Mouse (Mus musculus): ENCODE data around the gene Rnft2.

Gene Rnft2

GRCm38 (mm10) chr5:118250987-118251386 is 6.1 kb upstream of the Rnft2 start:
- DNase-seq (ENCODE audit: low read depth, low spot score) = no peak

GRCm38 (mm10) chr5:118247378-118247777 is 2.5 kb upstream of the Rnft2 start:
- no peak for DNase-seq (ENCODE audit: low read depth, low spot score)

GRCm38 (mm10) chr5:118245606-118246308 is 841 bp upstream of the Rnft2 start:
- no peak for DNase-seq (ENCODE audit: low read depth, low spot score)

GRCm38 (mm10) chr5:118239671-118240070 is 5.2 kb downstream of the Rnft2 start:
- DNase-seq (ENCODE audit: low read depth, low spot score) = no peak

- no peak for DNase-seq (ENCODE audit: low read depth, low spot score)
Observed at GRCm38 (mm10) chr5:118236891-118237290, 8.0 kb downstream of the Rnft2 start.

- no peak for DNase-seq (ENCODE audit: low read depth, low spot score)
Observed at GRCm38 (mm10) chr5:118230071-118230611, 14.8 kb downstream of the Rnft2 start.

- no peak for DNase-seq (ENCODE audit: low read depth, low spot score)
Observed at GRCm38 (mm10) chr5:118223142-118223757, 21.7 kb downstream of the Rnft2 start.

- DNase-seq (ENCODE audit: low read depth, low spot score) = no peak
Observed at GRCm38 (mm10) chr5:118217410-118217809, 27.5 kb downstream of the Rnft2 start.

GRCm38 (mm10) chr5:118214418-118215154 is 30.3 kb downstream of the Rnft2 start:
- no peak for DNase-seq (ENCODE audit: low read depth, low spot score)

GRCm38 (mm10) chr5:118214012-118214411 is 30.9 kb downstream of the Rnft2 start:
- DNase-seq (ENCODE audit: low read depth, low spot score) = no peak

GRCm38 (mm10) chr5:118205852-118206251 is 39.1 kb downstream of the Rnft2 start:
- no peak for DNase-seq (ENCODE audit: low read depth, low spot score)

GRCm38 (mm10) chr5:118204675-118205440 is 40.1 kb downstream of the Rnft2 start:
- no peak for DNase-seq (ENCODE audit: low read depth, low spot score)

GRCm38 (mm10) chr5:118199670-118200069 is 45.2 kb downstream of the Rnft2 start:
- DNase-seq (ENCODE audit: low read depth, low spot score) = no peak

GRCm38 (mm10) chr5:118197421-118197820 is 47.5 kb downstream of the Rnft2 start:
- no peak for DNase-seq (ENCODE audit: low read depth, low spot score)

- DNase-seq (ENCODE audit: low read depth, low spot score) = no peak
Observed at GRCm38 (mm10) chr5:118192221-118192620, 52.7 kb downstream of the Rnft2 start.

GRCm38 (mm10) chr5:118190491-118190890 is 54.4 kb downstream of the Rnft2 start:
- DNase-seq (ENCODE audit: low read depth, low spot score) = no peak

- DNase-seq (ENCODE audit: low read depth, low spot score) = no peak
Observed at GRCm38 (mm10) chr5:118188356-118188755, 56.6 kb downstream of the Rnft2 start.

- DNase-seq (ENCODE audit: low read depth, low spot score) = no peak
Observed at GRCm38 (mm10) chr5:118186903-118187633, 57.8 kb downstream of the Rnft2 start.

- no peak for DNase-seq (ENCODE audit: low read depth, low spot score)
Observed at GRCm38 (mm10) chr5:118177640-118178039, 67.3 kb downstream of the Rnft2 start.

GRCm38 (mm10) chr5:118175137-118175536 is 69.8 kb downstream of the Rnft2 start:
- DNase-seq (ENCODE audit: low read depth, low spot score) = no peak

Measured in c-Kit-negative CD71-positive TER-119-positive erythroid progenitor cells, embryonic 14.5 days (primary cell).